Mouse (Mus musculus) neural tube, embryonic 13.5 days (tissue): ENCODE data around the gene Rps6kc1. TPM values are rescaled to one million over a fixed set of nuclear protein-coding genes. Genes with fewer than 3 reads are reported as not detected.

Experiments
- ATAC-seq: fragments of 200-750 bp; cut with Nextera tagmentation; 2 replicates; pipeline ENCODE4 v1.8.0; 2017; ENCODE audit warnings: low read depth, mild to moderate bottlenecking, moderate TSS enrichment, moderate library complexity
- H3K27ac ChIP-seq: fragments of 300-500 bp; sonication (generic); replicated peaks from 2 replicates; pipeline ENCODE4 v1.5.1; 2015; ENCODE audit warnings: moderate library complexity, mild to moderate bottlenecking, inconsistent platforms
- H3K27me3 ChIP-seq: fragments of 300-500 bp; sonication (generic); 2 replicates; pipeline ENCODE4 v1.6.1; 2015; ENCODE audit warnings: mild to moderate bottlenecking, inconsistent platforms
- H3K36me3 ChIP-seq: fragments of 300-500 bp; sonication (generic); 2 replicates; pipeline ENCODE4 v1.6.1; 2015; ENCODE audit warnings: mild to moderate bottlenecking, inconsistent platforms
- H3K4me1 ChIP-seq: fragments of 300-500 bp; sonication (generic); replicated peaks from 2 replicates; pipeline ENCODE4 v1.6.1; 2015; ENCODE audit warnings: inconsistent platforms
- H3K4me2 ChIP-seq: fragments of 300-500 bp; sonication (generic); 2 replicates; pipeline ENCODE4 v1.6.1; 2015; ENCODE audit warnings: inconsistent platforms, mild to moderate bottlenecking, moderate library complexity
- H3K4me3 ChIP-seq: fragments of 300-500 bp; sonication (generic); 2 replicates; pipeline ENCODE4 v1.5.1; 2015; ENCODE audit warnings: mild to moderate bottlenecking, inconsistent platforms
- H3K9ac ChIP-seq: fragments of 300-500 bp; sonication (generic); 2 replicates; pipeline ENCODE4 v1.6.1; 2015; ENCODE audit warnings: moderate library complexity, mild to moderate bottlenecking, inconsistent platforms
- H3K9me3 ChIP-seq: fragments of 300-500 bp; sonication (generic); 2 replicates; pipeline ENCODE4 v1.6.1; 2016; ENCODE audit warnings: inconsistent platforms
- WGBS: fragments of 180-500 bp; shearing (Covaris S2); methylation state at CpG from one replicate; pipeline ENCODE4 v1.1.7; 2015; 5-methylcytosine and 5-hydroxymethylcytosine counted together
- polyA plus RNA-seq: library from polyadenylated mRNA; unstranded; fragments of >200 nt; fragmentation: Nextera tagmentation; extraction: Ambion mirVana; gene quantifications from 2 replicates; pipeline ENCODE4 v1.2.1, GENCODE M21; 2015

Gene Rps6kc1
- polyA plus RNA-seq, 1 experiment from 2014 or later = 26.9 TPM

DNA sequence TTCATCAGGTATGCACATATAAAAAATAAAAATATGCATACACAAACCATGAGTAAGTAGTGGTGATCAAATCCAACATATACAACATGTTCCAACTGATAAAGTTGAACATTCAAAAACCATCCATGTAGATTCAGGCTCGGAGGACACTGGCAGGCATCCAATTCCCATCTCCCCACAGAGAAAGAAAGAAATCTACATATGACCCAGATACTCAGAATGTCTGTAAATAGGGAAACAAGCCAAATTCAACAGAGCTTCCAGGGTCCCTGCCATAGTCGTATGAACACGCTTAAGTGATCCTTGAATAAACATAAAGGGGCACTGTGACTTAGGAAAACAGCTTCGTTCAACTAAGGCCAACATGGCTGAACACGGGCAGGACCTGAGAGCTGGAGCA, 49.9 kb downstream of the Rps6kc1 start:
- Histone ChIP-seq H3K4me1 (no peaks in the 10 kb centered on the region), H3K9me3 (no peaks in the 10 kb centered on the region), H3K27ac (no peak overlapping the region), H3K9ac (no peak overlapping the region), H3K4me2 (no peak overlapping the region), H3K36me3 (peaks cover 25% of the 10 kb centered on the region; the same call in 1 of the 2 replicates), H3K27me3 (no peaks in the 10 kb centered on the region), H3K4me3 (no peak overlapping the region)
- ATAC-seq = no peak
- whole genome bisulfite sequencing = 74% methylated on average over 5 of the region's 5 CpGs

DNA sequence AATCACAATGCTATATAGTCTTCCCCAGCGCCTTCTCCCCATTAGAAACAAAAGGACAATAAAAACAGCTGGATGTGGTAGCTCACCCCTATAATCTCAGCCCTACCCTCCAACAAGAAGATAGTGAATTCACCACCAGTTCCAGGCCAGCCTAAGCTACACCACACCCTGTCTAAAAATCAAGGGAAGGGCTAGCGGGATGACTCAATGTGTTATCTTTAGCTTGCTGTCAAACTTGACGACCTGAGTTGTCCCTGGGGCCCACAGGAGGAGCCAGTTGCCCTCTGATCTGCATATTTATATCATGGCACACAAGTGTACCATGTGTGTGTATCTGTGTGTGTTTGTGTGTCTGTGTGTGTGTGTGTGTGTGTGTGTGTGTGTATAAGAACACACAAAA, 57.1 kb downstream of the Rps6kc1 start:
- 40% methylated on average over 3 of the region's 3 CpGs for WGBS
- peaks cover 19% of the 10 kb centered on the region for H3K36me3 ChIP-seq
- H3K27me3 ChIP-seq = no peaks in the 10 kb centered on the region
- no peak for ATAC-seq
- no peak overlapping the region for H3K4me2 ChIP-seq
- no peak overlapping the region for H3K27ac ChIP-seq
- no peak overlapping the region for H3K4me3 ChIP-seq
- 0 out of 2 replicates have a peak, but pooled peaks cover 3% of the 10 kb centered on the region for H3K4me1 ChIP-seq
- no peak overlapping the region for H3K9ac ChIP-seq
- H3K9me3 ChIP-seq = no peaks in the 10 kb centered on the region

DNA sequence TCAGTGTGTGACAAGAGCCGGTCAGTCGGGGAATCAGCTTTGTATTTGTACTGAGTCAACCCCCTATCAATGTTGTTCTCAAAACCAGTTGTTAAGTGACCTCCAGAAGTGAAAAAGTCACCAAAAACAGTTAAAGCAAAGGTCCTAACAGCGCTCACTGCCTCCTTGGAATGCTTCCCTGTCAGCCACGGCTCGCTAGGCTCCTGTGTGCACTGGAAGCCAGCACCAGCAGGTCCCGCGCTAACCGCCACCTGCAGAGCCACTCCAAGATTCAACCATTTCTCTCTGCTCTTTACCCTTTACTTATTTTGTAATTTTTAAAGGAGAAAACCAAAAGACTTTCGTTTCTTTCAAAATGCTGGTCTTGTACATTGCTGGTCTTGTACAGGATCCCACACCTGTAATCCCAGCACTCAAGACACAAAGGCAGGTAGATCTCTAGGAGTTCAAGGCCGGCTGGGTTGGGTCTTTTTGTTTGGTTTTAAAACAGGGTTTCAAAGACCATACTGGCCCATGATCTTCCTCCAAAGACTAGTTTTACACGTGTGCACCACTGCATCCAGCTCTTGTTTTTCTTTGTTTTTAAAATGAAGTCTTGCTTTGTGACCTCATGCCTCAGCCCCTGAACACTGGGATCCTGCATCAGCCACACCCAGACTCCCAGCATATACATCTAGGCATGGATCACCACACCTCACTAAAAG, 62.3 kb downstream of the Rps6kc1 start:
- peaks cover 11% of the 10 kb centered on the region for H3K4me1 ChIP-seq
- H3K9me3 ChIP-seq = no peaks in the 10 kb centered on the region
- H3K9ac ChIP-seq = no peak overlapping the region
- H3K27ac ChIP-seq = no peak overlapping the region
- ATAC-seq = no peak
- H3K27me3 ChIP-seq = no peaks in the 10 kb centered on the region
- H3K4me2 ChIP-seq = no peak overlapping the region
- 62% methylated on average over 11 of the region's 11 CpGs for WGBS
- H3K4me3 ChIP-seq = no peak overlapping the region
- no peaks in the 10 kb centered on the region; the same call in 1 of the 2 replicates for H3K36me3 ChIP-seq

DNA sequence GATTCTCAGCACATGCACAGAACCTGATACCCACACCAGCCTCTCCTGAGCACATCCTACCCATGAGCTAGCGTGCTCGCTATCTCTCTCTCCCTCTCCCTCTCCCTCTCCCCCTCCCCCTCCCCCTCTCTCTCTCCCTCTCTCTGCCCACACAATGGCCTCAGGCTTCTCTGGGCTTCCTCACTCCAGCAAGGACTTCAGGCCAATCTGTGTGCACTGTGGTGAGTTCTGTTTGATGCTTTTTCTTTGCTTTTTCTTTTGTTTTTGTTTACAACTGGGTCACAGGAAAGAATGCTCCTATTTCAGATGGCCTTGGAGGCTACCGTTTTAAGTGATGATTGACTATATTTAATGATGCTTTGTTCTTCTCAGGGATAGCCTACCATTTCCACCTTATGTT, 62.9 kb downstream of the Rps6kc1 start:
- Histone ChIP-seq H3K36me3 (peaks cover 3% of the 10 kb centered on the region), H3K4me1 (peaks cover 11% of the 10 kb centered on the region), H3K4me3 (no peak overlapping the region), H3K4me2 (no peak overlapping the region), H3K27me3 (no peaks in the 10 kb centered on the region), H3K27ac (no peak overlapping the region), H3K9me3 (no peaks in the 10 kb centered on the region), H3K9ac (no peak overlapping the region)
- WGBS = 27% methylated on average over 3 of the region's 3 CpGs
- no peak for ATAC-seq

DNA sequence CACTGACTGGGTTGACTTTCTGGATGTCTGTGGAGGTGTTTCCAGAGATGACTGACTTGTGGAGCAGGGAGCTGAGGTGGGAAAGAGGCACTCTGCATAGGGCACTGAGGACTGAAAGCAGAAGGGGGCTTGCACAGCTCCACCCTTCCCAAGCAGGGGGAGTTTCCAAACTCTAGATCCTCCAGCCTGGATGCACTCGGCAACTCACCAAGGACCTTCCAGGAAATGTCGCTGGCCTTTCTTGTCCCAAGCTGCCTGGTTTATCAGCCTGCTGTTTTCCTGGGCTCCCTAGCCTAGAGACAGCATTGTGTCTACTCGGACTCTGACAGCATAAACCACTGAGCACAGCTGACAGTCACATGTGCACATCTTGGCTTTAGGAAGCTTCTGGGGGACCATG, 64.6 kb downstream of the Rps6kc1 start:
- no peak for ATAC-seq
- Histone ChIP-seq H3K9me3 (no peaks in the 10 kb centered on the region), H3K36me3 (peaks cover 17% of the 10 kb centered on the region), H3K27me3 (no peaks in the 10 kb centered on the region), H3K9ac (no peak overlapping the region), H3K4me2 (no peak overlapping the region), H3K4me1 (peaks cover 11% of the 10 kb centered on the region), H3K27ac (no peak overlapping the region), H3K4me3 (no peak overlapping the region)
- WGBS = 85% methylated on average over 3 of the region's 3 CpGs

DNA sequence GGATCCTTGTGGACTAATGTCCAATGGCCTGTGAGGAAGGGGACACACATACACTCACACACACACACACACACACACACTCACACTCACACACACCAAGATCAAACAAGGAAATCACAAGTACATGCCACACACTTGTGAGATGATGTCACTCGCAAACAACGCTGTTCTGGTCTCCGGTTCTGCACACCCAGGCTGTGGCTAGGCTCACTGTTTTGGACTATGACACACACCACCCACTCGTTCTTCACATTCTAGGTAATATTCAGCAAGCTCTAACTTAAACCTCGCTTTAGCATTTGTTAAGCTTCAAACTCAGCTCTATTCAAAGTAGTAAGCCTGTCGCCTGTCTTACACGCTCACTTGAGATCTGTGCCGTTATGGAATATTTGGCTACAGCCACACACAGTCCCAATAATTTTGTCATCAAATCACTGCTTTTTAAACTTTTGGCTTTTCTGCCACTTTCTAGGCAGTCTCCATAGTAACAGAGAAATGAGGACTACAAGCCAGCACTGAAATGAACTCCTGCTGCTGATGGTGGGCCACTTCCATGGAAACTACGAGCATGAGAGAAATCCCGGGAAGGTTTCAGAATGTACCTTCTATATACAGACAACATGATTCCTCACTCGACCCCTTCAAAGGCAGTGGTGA, 65.4 kb downstream of the Rps6kc1 start:
- H3K27me3 ChIP-seq = no peaks in the 10 kb centered on the region
- no peak overlapping the region for H3K9ac ChIP-seq
- H3K9me3 ChIP-seq = no peaks in the 10 kb centered on the region
- WGBS = 90% methylated on average over 11 of the region's 11 CpGs
- no peak overlapping the region for H3K4me3 ChIP-seq
- no peak for ATAC-seq
- peaks cover 11% of the 10 kb centered on the region for H3K4me1 ChIP-seq
- H3K36me3 ChIP-seq = peaks cover 24% of the 10 kb centered on the region
- no peak overlapping the region for H3K4me2 ChIP-seq
- no peak overlapping the region for H3K27ac ChIP-seq

DNA sequence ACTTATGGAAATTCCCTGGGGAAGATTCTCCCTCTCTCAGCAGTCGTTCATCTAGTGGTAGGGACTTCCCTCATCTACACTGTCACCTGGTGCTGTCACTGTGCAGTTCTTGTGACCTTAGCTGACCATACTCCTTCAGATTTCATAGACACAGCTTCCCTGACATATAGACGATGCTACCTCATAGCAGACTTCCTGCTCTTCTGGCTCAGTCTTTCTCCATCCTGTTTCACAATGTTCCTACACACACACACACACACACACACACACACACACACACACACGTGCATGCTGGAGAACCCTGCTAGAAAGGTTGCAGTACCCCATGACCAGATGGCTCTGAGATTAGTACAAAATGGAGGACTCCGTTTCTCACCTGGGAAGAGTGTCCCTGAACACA, 66.2 kb downstream of the Rps6kc1 start:
- H3K4me1 ChIP-seq = peaks cover 11% of the 10 kb centered on the region
- no peak for ATAC-seq
- peaks cover 29% of the 10 kb centered on the region for H3K36me3 ChIP-seq
- no peak overlapping the region for H3K9ac ChIP-seq
- H3K4me2 ChIP-seq = no peak overlapping the region
- no peak overlapping the region for H3K27ac ChIP-seq
- H3K4me3 ChIP-seq = no peak overlapping the region
- H3K9me3 ChIP-seq = no peaks in the 10 kb centered on the region
- WGBS = 79% methylated on average over 4 of the region's 4 CpGs
- H3K27me3 ChIP-seq = no peaks in the 10 kb centered on the region

DNA sequence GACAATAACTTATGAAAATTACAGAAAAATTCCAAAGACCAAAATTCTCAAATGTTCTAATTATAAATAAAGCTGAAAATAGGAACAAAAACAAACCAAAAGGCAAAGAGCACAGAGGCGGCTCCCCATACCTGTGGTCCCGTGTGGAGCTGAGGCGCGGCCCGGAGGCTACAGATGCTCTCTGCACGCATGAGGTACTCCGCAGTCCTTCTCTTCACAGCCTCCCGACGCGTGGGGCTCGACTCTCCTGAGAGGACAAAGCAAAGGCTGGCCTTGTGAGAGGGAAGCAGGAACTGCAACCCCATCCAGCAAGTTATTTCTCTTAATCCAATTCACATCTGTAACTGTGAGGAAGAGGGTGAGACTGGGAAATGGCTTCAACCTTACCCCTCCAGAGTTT, 67.2 kb downstream of the Rps6kc1 start:
- 76% methylated on average over 11 of the region's 11 CpGs for WGBS
- no peak overlapping the region for H3K4me2 ChIP-seq
- H3K36me3 ChIP-seq = peaks cover 29% of the 10 kb centered on the region
- no peak overlapping the region for H3K4me3 ChIP-seq
- no peak; the same call in 1 of the 2 replicates for ATAC-seq
- H3K9ac ChIP-seq = no peak overlapping the region
- peaks cover 10% of the 10 kb centered on the region for H3K4me1 ChIP-seq
- no peaks in the 10 kb centered on the region for H3K27me3 ChIP-seq
- no peaks in the 10 kb centered on the region for H3K9me3 ChIP-seq
- H3K27ac ChIP-seq = no peak overlapping the region

DNA sequence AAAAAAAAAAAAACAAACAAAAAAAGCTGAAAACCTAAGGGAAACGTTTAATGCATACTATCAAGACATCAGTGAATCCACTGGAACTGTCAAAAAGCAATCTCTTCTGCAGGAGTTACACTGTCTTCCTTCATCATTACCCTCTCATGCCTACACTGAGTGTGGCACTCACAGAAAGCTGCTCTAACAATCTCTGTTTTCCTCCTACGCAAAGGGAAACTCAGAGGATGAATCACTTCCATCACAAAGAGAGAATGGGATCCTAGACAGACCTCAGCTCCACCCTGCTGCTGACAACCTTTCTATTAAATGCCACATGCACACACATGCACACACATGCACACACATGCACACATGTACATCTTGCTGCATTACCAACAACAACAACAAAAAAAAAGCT, 75.5 kb downstream of the Rps6kc1 start:
- Histone ChIP-seq H3K9me3 (no peaks in the 10 kb centered on the region), H3K27me3 (no peaks in the 10 kb centered on the region), H3K27ac (no peak overlapping the region), H3K9ac (no peak overlapping the region), H3K4me2 (no peak overlapping the region), H3K4me1 (no peaks in the 10 kb centered on the region), H3K4me3 (no peak overlapping the region), H3K36me3 (peaks cover 17% of the 10 kb centered on the region)
- ATAC-seq = no peak
- 77% methylated on average over 2 of the region's 2 CpGs for WGBS

DNA sequence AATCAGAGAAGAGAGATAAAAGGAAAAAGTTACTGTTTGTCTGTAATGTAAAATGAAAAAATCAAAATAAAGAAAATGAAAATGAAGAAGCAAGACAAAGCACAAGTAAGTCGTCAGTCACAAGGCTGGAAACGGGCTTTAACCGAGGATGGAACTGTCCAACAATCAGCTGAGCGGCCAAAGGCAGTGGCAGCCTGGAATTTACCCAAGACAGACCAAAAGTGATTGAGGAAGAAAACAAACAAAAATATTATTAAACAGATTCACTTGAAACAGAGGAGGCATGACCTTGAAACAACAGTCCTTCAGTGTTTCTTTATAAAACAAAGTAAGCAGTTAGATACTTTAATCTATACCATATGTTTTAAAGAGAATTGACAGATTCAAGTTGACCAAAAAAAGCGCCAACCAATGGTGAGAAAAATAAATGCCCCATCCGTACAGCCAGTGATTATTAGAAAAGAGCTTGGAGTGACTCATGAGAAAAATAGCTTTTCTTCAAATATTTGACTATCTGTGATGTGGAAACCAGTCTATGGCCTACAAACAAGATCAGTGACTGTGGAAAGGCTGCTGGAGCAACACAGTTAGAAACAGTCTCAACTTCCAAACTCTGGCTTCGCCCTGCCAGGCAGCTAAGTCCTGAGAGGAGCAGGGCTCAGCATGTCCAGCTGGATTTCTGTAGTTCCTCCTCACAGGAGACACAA, 77.2 kb downstream of the Rps6kc1 start:
- no peak overlapping the region for H3K4me3 ChIP-seq
- H3K9ac ChIP-seq = no peak overlapping the region
- H3K27ac ChIP-seq = no peak overlapping the region
- H3K4me2 ChIP-seq = no peak overlapping the region
- peaks cover 20% of the 10 kb centered on the region for H3K36me3 ChIP-seq
- ATAC-seq = no peak
- WGBS = 77% methylated on average over 7 of the region's 7 CpGs
- no peaks in the 10 kb centered on the region for H3K9me3 ChIP-seq
- no peaks in the 10 kb centered on the region for H3K27me3 ChIP-seq
- no peaks in the 10 kb centered on the region for H3K4me1 ChIP-seq

DNA sequence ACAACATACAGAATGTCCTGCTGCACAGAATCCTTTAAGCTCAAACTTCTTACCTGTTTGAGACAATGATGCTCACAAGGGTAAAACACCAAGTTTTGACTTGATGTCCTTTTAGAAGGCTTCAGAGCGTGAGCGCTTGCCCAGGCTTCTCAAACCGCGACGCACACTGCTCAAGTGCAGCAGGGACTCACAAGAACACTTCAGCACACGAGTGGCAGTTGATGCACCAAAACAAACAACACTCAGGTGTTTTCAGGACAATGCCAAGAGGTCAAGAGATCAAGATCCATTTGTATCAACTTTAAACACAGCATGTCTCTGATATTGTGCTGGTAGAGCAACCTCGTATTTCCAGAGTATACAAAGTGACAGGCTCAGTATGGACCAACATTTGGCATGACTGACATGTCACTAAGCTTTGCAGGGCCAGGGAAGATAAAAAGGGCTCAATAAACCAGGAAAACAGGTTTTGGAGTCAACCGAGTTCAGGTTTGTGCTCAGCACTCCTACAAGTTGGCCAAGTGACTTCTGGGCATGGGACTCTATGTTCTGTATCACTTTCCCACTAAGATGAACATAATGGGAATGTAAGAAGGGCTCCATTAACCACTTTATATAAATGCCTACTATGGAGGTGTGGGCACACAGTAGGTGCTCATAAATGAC, 78.5 kb downstream of the Rps6kc1 start:
- H3K27ac ChIP-seq = no peak overlapping the region
- no peaks in the 10 kb centered on the region for H3K4me1 ChIP-seq
- no peak overlapping the region for H3K4me3 ChIP-seq
- peaks cover 20% of the 10 kb centered on the region for H3K36me3 ChIP-seq
- no peaks in the 10 kb centered on the region for H3K9me3 ChIP-seq
- no peaks in the 10 kb centered on the region for H3K27me3 ChIP-seq
- 88% methylated on average over 8 of the region's 8 CpGs for WGBS
- no peak overlapping the region for H3K9ac ChIP-seq
- no peak overlapping the region for H3K4me2 ChIP-seq
- no peak for ATAC-seq
